Mouse (Mus musculus) embryonic fibroblast, embryonic 13.5 days (primary cell): ENCODE results near the gene Zfpm1.

Experiments
- CTCF ChIP-seq: IDR thresholded peaks from 2 replicates; pipeline ENCODE4 v1.5.1; 2011; ENCODE audit warnings: mild to moderate bottlenecking, control low read depth, low read length, moderate library complexity, borderline replicate concordance; ENCODE audit not compliant: insufficient read depth
- POLR2A ChIP-seq: IDR thresholded peaks from 2 replicates; pipeline ENCODE4 v1.6.1; 2011; ENCODE audit warnings: low read depth, mild to moderate bottlenecking, control low read depth, low read length, moderate library complexity

DNA sequence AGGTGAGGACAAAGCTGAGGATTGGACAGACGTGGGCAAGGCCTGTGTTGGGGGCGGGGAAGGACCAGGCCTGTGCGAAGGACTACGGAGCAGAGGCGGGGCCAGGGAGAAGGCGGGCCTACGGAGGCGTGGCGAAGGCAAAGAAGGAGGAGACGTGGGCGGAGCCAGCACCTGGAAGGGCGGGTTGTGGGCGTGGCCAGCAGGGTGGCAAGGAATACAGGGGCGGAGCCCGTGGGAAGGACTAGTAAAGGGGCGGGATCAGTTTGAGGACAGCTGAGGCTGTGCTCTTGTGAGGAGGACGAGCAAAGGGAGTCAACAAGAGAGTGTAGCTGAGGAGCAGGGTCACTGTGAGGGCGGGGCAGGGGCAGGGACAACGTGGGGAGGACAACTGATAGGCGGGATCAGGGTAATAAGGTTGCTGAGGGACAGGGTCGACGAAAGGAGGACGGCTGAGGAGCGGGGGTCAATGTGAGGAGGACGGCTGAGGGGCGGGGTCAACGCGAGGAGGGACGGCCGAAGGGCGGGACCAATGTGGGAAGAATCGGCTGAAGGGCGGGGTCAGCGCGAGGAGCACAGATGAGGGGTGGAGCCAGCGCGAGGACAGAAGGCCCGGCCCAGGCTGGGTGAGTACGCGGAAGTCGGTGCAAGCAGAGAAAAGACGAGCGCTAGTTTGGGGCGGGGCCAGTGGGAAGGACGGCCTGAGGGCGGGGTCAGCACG is 465 bp upstream of the Zfpm1 start:
- TF ChIP-seq POLR2A (peak; percentile 45; the same call in 1 of the 2 replicates), CTCF (no peak)
